Mouse (Mus musculus): ENCODE results near the gene Gm36176.

Gm36176 gene

GRCm38 (mm10) chr10:77878985-77879384, 32.4 kb downstream of the Gm36176 start:
- DNase-seq (ENCODE audit: low read depth in 2 of 2, low spot score in 2 of 2) = no peak

DNA sequence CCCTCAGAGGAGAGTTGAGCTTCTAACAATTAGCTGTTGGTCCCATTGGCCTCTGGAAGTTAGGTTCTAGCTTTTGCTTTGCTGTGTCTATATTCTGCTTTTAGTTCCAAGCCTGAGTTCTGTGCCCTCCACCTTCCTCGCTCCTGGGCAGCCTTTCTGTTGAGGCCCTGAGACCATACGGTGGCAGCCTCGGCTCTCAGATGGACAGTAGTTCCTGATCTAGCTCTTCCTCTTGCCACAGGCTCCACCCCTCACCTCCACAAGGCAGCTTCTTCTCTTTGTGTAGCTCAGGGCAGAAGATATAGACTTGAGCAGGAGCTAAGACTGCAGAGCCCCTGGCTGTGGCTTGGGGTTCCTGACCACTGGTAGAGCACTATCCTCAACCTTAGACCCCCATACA, 33.7 kb downstream of the Gm36176 start:
- DNase-seq (ENCODE audit: low read depth in 2 of 2, low spot score in 2 of 2) = no peak

GRCm38 (mm10) chr10:77882553-77882952, 36.0 kb downstream of the Gm36176 start:
- DNase-seq (ENCODE audit: low read depth in 2 of 2, low spot score in 2 of 2) = no peak

GRCm38 (mm10) chr10:77886007-77886747, 39.6 kb downstream of the Gm36176 start:
- DNase-seq (ENCODE audit: low read depth in 2 of 2, low spot score in 2 of 2) = no peak

DNA sequence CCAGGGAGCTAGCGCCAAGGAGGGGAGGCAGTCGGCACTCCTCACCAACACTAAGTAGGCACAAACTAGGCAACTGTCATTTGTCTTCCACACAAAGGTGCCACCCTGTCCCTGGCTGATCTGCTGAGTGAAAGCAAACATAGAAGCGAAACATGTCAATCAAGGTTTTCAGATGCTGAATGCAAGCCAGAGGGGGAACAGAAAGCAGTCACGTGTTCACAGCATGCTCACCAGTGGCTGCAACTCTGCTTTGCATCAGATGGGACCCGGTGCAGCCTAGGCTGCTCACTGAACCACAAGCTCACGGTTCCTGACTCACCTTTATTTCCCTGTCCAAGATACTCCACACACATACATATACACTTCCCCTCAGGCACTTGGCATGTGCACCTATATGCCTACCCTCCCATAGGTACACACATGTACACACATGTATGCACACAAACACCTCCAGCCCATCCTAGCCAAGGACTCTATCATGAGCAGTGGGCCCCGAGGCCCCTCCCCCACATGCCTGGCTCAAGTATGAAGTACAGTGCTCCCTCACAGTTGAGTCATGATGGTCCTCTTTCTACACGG, 44.5 kb downstream of the Gm36176 start:
- no peak for DNase-seq (ENCODE audit: low read depth in 2 of 2, low spot score in 2 of 2)

GRCm38 (mm10) chr10:77895562-77895961, 49.0 kb downstream of the Gm36176 start:
- DNase-seq (ENCODE audit: low read depth in 2 of 2, low spot score in 2 of 2) = no peak

Data from CD8-positive naive resting alpha-beta T cell, adult 2 months (primary cell).